Mouse (Mus musculus): ENCODE data around the gene Gm49325.

DNA sequence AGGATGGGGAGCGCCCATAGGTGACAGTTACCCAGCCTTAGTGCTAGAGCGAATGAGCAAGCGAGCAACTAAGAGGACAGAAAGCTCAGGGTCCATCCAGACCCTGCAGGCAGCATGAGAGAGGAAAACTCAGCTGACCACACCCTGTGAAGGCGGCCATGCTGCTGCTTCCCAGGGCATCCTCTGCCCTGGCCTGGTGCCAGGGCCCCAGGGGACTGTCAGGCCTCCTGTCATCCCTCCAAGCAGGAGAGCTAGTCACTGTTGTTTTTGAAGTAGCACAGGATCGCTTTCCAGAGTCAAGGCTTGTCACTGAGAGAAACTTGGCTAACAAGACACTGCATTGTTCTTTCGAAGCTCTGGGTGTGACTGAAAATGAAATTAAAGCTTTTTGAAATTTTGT is 33.0 kb downstream of the Gm49325 start:
- TF ChIP-seq CTCF (conservative IDR thresholded peaks at IDR 0.05; ENCODE audit: low read length) (no peak), NANOG (IDR thresholded peaks at IDR 0.05; ENCODE audit: borderline replicate concordance, low read length) (no peak), POU5F1 (IDR thresholded peaks at IDR 0.05; ENCODE audit: borderline replicate concordance, low read length) (no peak)

Data from E14TG2a.4 (cell line).